Mouse (Mus musculus) gastrocnemius, postnatal 10 days (tissue): Measurements from ENCODE around the gene Cul7. TPM values are rescaled to one million over a fixed set of nuclear protein-coding genes. Genes with fewer than 3 reads are reported as not detected.

Source experiments
- DNase-seq: peaks from one replicate; pipeline ENCODE4 v3.0.0; 2021; ENCODE audit warnings: mixed read lengths
- total RNA-seq, 2 experiments: library from RNA; stranded (reverse); gene quantifications; 2 replicates each; pipeline ENCODE4 v1.2.3; 2021

Gene Cul7
- total RNA-seq, 2 experiments from 2014 or later: 39.8 to 50.5 TPM

GRCm38 (mm10) chr17:46628791-46629684 lies 21.1 kb upstream of the Cul7 start, which contains the start of gene Ptk7:
Gene Ptk7 (minus strand): TSS chr17:46629504.
- DNase-seq: peak; percentile 75

GRCm38 (mm10) chr17:46629685-46630441 lies 20.3 kb upstream of the Cul7 start:
- DNase-seq: peak; percentile 31

- peak; percentile 70 for DNase-seq
These were observed 13.2 kb upstream of the Cul7 start for GRCm38 (mm10) chr17:46636831-46637523.

- no peak for DNase-seq
These were observed 10.2 kb upstream of the Cul7 start for GRCm38 (mm10) chr17:46639929-46640328.

GRCm38 (mm10) chr17:46642060-46642459 lies 8.1 kb upstream of the Cul7 start:
- no peak for DNase-seq

GRCm38 (mm10) chr17:46644152-46644805 lies 5.9 kb upstream of the Cul7 start:
- no peak for DNase-seq

- peak; percentile 60 for DNase-seq
These were observed 5.1 kb upstream of the Cul7 start for GRCm38 (mm10) chr17:46644916-46645475.

- DNase-seq: peak; percentile 98
These were observed 4.4 kb upstream of the Cul7 start, which contains the start of the genes Klc4 and Mrpl2 for GRCm38 (mm10) chr17:46645561-46646321. Gene Klc4 (minus strand): TSS chr17:46646022. Gene Mrpl2 (plus strand): TSS chr17:46646229.

- no peak for DNase-seq
These were observed 3.8 kb upstream of the Cul7 start for GRCm38 (mm10) chr17:46646322-46646662.

- DNase-seq: no peak
These were observed 2.9 kb upstream of the Cul7 start for GRCm38 (mm10) chr17:46647279-46647678.

GRCm38 (mm10) chr17:46648436-46648835 lies 1.7 kb upstream of the Cul7 start:
- DNase-seq: no peak

- DNase-seq: no peak
These were observed 326 bp upstream of the Cul7 start for GRCm38 (mm10) chr17:46649811-46650210.

GRCm38 (mm10) chr17:46651292-46651691 lies 1.2 kb downstream of the Cul7 start:
- no peak for DNase-seq

- no peak for DNase-seq
These were observed 1.8 kb downstream of the Cul7 start for GRCm38 (mm10) chr17:46651755-46652547.

GRCm38 (mm10) chr17:46656054-46656453 lies 5.9 kb downstream of the Cul7 start:
- no peak for DNase-seq

- DNase-seq: no peak
These were observed 11.2 kb downstream of the Cul7 start for GRCm38 (mm10) chr17:46661351-46661750.

GRCm38 (mm10) chr17:46661981-46662380 lies 11.8 kb downstream of the Cul7 start:
- DNase-seq: no peak

- DNase-seq: no peak
These were observed 12.6 kb downstream of the Cul7 start for GRCm38 (mm10) chr17:46662730-46663129.

- no peak for DNase-seq
These were observed 17.6 kb downstream of the Cul7 start for GRCm38 (mm10) chr17:46667712-46668111.

GRCm38 (mm10) chr17:46669911-46670310 lies 19.8 kb downstream of the Cul7 start:
- DNase-seq: no peak
